Mouse (Mus musculus): Measurements from ENCODE around the gene Kcna6.

DNA sequence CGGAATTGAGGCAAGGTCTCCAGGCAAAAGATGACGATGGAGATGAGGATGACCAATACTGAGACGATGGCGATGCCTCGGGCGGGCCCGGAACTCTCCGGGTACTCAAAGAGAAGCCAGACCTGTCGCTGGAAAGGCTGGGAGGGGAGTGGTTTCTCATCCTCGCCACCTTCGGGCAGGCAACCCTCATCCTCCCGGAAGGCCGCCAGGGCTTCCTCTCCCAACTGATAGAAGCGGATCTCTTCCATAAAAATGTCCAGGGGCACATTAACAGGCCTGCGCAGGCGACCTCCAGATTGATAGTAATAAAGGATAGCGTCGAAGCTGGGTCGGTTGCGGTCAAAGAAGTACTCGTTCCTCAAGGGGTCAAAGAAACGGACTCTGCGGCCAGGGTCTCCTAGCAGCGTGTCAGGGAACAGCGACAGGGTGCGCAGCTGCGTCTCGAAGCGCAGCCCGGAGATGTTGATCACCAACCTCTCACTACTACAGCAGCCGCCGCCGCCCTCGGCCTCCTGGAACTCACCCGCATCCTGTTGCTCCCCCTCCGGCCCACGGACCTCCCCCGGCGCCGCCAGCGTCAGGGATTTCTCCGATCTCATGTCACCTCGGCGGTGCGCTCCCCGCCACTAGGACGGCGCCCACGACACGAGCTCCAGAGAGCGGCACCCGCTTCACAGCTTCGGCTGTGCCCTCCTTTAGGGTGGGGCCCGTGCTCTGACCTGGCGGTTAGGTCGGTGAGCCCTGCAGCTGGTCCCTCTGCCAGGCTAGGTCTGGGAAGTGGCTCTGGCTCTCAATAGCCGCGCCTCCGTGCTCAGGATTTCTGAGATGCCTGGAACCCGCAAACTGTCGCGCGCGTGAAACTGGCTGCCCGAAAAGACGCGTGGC lies 906 bp downstream of the Kcna6 start:
- no peak for TF ChIP-seq POLR2A (IDR thresholded peaks at IDR 0.05; ENCODE audit: low read depth, low read length)
- TF ChIP-seq CTCF (IDR thresholded peaks at IDR 0.05; ENCODE audit: extremely low read depth, insufficient read length, insufficient replicate concordance, low read depth, low read length) = no peak

All from small intestine, adult 2 months (tissue).